Mouse (Mus musculus) ovary, adult 18-20 months (tissue): ENCODE measurements around the gene Slc27a3.
A peak's percentile ranks its signal among the peaks of the same experiment; 100 is the strongest.

ENCODE experiments used
- DNase-seq: peaks from one replicate; pipeline ENCODE4 v3.0.0; 2022; ENCODE audit warnings: low spot score, mixed read lengths

Slc27a3 gene

DNA sequence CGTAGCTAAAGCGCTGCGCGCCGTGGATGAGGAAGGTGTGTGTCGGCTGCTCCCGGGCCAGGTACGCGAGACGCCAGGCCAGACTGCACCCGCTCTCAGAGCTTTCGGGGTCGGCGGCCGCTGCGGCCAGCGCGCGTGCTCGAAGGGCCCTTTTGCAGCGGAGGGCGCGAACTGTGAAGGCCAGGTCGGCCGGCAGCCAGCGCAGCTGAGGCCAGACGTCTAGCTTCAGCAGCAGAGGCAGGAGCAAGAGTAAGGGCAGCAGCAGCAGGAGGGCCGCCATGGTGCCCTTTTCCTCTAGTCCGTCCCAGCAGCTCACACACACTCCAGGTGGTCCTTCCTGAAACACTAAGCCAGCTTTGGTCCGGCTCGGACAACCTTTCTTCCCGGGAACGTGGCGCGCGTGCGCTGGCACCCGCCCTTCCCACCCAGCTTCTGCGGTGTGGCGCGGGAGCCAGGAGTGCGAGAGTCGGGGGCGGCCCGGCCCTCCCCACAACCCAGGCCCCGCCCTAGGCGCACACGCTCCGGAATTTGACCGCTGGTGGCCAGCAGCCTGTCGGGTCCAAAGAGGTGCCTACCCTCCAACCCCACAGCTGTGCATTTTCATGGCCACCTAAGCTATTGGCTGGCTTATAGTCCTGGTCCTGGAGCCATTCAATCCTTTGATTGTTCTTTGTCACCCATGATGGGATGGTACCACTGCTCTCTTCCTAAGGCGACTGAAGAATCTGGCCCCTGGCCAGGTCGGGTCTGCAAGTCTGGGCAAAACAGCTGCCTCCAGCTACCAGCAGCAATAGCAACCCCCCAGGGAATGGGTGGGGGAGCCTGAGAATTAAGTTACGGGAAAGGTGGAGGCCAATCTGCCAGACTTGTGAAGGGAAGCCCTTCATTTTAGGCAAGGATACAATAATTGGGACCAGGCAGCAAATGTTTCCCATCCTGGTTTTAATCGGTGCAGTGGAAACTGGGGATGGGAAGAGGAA, at the start of gene Slc27a3:
Slc27a3 (minus strand) TSS at position 428 of the 980 bp plus-strand sequence.
- peak; percentile 38 for DNase-seq

DNA sequence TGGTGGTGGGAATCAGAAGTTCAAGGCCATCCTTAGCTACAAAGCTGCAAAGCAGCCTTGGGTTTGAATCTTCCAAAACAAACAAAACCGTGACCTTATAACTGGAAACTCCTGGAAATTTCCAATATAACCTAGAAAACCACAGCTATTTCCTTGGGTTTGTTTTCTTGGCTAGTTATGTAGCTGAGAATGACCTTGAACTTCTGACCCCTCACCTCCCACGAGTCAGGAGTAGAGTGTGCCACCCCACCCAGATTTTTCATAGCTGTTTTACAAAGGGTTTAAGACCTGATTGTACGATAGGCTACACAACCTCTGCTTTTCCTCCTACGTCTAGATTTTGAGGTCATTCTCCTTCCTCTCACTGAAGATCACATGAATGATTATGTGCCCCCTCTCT, 47.4 kb upstream of the Slc27a3 start:
- DNase-seq = no peak

DNA sequence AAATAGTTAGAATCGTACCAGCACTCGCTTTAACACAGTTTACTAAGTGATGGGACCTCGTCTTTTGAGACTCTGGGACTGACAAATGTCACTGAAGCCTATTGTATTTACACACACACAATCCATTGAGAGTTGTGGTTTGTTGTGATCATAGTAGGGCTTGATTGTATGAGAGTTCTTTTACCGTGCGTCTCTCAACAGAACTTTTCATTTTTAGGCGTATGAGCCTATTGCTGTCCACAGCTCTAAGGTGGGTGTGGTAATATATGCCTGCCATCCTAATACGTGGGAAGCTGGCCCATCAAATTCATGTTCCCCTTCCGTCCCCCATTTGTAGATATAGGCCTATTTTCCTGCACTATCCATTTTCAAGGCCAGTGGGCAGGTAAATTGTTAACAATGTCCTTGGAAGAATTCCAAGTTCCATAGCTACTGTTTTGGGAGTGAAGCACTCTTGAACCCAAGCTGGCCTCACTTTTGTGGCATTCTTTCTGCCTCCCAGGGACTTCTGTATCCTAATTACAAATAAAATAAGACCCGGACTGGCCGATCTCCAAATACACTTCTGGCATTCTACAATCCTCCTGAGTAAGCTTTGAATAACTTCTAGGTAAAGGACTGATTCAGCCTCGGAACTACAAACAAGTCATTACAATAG, 44.5 kb upstream of the Slc27a3 start:
- DNase-seq = no peak

DNA sequence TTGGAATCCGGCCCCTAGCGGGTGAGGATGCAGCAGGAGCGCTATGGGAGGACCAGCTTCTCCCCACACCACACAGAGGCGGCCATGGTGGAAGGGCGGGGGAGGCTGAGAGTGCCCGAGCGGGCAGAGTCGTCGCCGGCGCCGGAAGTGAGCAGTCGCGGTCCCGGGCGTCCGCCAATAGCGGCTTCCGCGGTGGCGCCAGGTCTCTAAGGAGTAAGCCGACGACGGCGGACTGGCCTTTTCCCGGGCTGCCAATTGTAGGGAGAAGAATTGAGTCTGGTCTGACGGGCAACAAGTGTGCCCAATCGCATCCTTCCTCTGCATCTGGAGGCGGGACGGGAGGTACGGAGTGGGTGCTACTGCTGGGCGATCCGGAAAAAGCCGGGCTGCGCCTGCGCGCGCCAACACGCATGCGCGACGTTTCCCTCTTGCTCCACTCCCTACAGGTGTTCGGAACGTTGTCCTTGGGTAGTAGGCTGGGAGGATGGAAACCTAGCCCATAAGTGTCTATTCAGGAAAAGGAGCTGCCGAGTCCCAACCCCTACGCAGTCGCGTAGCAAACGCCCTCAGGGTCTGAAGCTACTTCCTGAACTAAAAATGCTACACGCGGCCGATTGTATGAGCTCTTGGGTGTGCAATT, 43.8 kb upstream of the Slc27a3 start, which contains the start of gene Ints3:
Ints3 (minus strand) TSS at position 242 of the 640 bp plus-strand sequence.
- peak; percentile 100 for DNase-seq

DNA sequence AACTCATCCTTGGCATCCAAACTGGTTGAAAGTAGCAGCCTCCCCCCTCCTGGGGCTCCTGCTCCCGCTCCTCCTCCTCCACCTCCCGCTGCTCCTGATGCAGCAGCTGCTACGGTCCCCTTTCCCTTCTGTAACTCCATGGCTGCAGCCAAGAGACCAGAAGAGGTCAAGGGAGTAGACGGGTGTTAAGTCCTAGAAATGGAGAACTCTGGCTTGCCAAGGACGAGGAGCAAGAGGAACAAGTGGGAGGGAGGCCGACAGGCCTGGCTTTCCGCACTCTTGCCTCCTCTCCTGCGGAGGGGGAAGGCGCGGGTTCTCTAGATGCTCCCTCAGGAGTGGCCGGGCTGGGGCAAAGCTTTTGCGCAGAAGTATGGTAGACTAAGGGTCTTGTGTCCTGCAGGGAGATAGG, 43.1 kb upstream of the Slc27a3 start:
- DNase-seq = peak; percentile 58

DNA sequence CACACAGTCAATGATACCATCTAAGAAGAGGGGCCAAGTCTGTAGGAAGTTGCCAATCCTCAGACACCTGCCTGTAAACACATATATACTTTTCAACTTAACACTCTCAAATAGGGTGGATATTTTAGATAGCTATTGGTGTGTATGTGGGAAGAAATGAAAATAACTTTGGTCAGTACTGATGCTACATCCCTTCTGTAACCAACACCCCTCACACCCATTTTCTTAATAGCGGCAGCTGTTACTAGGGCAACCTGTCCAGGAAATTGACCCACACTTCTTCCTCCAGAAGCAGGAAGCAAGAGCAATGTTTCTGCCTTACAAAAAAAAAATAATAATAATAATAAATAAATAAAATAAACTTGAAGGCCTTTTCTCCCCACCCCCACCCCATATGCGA, 42.6 kb upstream of the Slc27a3 start:
- DNase-seq = no peak

DNA sequence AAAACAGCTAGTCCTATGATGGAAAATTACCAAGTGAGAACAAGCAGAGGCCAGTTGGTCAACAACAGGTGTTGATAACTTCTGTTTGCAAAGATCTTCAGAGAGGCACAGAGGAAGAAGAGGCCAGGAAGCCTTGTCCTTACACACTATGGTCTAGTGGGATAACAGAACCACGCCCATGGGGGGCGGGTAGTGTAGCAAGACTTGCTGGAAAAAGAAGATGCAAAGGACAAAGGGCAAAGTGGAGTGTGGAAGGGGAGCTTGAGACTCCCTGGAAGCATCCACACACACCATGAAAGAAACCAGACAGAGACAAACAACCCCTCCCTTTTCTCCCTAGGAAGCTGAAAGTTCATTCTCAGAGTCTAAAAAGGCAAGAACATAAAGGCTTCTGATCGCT, 39.8 kb upstream of the Slc27a3 start:
- DNase-seq = no peak

DNA sequence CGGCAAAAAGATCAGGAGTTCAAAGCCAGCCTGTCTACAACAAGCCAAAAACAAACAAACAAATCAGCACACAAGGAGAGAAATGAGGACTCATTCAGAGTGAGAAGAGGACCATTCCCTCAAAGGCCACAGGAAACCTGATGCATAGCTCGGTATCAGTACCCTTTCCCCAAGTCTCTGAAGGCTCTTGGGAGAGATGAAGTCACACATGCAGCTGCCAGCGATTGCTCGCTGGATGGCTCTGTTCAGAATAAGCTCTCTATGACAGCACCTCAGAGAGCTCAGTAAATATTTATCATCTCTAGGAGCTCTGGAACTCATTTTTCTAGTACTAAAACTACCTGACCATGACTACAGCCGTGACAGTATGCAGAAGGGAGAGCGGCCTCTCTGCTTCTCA, 38.4 kb upstream of the Slc27a3 start:
- DNase-seq = no peak

DNA sequence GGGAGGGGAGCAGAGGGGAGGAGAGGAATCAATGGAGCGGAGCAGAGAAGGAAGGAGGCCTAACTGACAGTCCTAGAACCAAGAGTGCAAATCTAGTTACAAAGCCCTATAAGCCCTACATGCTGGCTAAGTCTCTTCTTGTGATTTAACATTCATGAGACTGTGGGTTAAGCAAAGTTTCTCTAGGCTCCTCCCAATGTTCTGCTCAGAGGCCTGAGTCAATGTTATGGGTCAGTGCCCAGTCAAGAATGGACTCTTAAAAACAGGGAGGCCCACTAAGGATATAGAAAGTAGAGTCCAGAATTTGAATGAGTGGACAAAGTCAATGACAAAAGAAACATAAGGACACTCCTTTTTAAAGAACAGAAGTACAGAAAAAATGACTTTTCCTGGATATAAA, 37.8 kb upstream of the Slc27a3 start:
- DNase-seq = no peak

DNA sequence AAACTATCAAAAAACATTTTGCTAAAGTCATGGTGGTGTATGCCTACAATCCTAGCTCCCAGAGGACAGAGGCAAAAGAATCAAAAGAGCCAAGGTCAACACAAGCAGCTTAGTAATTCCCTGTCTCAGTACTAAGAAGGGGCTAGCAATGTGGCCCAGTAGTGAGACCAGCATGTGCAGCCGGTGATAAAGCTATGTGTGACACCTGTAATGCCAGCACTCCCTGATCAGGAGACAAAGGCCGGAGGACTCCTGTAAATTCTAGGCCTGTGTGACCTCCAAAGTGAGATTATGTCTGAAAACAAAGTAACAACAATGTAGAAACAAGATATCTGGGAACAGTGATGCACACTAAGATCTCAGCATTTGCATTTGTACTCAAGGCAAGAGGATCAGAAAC, 35.8 kb upstream of the Slc27a3 start:
- no peak for DNase-seq

DNA sequence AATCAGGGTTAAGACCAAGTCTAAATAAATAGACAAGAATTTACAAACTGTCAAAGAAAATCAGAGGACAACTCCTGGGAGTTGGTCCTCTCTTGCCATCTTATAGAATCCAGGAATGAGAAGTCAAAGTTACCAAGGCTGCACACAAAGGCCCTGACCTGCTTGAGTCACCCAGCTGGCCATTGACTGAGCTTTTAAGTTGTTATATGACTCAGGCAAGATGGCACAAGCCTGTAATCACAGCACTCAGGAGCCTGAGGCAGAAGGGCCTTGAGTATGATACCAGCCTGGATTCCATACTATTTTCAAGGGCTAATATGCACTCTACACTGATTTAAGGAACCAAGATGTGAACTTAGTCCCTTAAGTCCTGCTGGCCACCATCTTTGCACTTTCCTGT, 33.8 kb upstream of the Slc27a3 start:
- DNase-seq = no peak

DNA sequence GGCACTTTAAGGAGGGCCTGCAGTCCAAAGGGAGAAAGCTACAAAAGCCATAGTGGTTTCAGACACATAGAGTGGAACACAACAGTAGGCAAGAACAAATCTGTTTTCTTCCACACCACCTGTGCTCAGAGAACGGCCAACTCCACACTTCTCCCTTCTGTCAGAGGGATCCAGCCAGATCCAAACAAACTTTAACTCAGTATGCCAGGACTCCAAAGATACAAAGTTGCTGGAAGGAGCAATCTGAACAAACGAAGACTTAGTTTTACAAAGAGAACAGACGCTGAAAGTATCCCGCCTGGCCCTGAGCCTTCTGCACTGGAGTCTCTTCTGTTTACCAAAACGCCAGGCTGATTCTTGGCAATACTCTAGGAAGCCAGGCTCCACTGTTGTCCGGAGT, 31.0 kb upstream of the Slc27a3 start:
- no peak for DNase-seq

DNA sequence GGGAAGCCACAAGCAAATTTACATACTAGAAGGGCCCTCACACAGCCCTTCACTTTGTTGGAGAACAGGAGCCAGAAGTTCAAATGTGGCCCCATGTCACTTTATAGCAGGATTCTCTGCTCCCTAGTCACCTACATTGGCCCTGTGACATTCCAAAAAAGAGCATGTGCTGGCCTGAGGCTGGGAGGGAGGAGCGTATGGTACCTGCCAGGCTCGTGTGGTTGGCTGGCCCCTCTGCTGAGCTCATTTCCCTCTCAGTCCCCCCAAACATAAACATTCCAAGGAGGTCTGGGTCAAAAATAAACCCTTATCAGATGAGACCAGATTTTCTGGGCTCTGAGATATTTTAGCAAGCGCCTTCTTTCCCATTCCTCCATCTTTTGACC, 23.3 kb upstream of the Slc27a3 start:
- no peak for DNase-seq

DNA sequence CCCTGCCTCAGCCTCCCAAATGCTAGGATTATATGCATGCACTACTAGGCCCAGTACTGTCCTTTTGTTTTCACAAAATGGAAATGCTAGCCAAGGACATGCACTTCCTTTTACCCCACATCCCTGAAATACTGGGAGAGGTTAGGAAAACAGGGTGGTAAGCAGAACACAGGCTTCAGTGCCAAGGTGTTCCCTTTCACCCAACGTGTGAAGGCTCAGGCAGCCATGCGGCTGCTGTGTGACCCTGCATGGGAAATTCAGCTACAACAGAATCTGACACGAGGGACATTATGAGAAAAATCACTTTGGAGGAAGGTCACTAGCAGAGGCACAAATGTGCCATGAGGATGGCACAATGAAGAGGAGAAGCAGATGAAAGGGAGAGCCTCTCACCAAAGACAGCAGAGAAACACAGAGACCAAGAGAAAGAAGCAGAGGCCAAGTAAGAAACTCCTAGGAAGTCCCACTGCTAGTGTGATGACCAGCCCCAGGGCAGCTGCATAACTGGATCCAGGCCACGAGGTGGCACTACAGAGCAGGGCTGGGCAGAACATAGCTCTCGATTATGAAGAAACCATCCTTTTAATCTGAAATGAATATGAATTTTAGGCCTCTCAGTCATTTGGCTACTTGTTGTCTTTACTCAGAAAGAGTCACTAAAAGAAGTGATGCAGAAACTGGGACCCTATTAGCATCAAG, 22.7 kb upstream of the Slc27a3 start:
- DNase-seq = peak; percentile 61

DNA sequence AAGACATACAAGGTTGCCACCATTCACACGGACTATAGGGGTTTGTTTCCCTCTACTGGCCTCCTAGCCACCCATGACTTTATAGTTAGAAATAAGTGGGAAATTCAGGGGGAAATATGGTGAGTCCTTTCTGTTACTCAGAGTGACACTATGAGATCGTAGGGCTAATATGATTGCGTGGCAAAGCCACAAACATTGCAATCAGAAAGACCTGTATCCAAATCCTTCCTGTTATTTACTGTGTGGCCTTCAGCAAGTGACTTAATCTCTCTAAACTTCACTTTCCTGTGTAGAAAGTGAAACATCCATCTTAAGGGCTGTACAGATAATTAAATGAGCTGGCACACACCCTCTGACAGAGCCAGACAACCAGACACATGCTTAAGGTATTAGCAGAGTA, 19.0 kb upstream of the Slc27a3 start:
- DNase-seq = no peak

DNA sequence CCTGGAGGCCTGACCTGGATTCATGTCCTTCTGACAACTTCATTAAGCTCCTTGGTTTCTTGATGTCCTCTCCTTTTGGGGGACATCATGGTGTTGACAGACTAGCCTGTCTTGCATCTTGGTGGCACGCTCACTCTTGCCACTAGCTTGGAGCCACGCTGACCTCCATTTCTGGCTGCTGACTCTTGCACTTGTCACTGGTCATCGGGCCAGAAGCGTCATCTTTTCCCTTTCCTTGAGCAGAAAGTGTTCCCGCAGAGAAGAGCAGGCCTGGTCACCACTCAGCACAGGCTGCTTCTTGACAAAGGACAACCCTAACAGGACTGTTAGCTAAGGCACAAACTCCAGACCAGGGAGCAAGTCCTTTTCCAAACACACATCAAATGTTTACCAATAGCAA, 16.7 kb upstream of the Slc27a3 start:
- DNase-seq = no peak

DNA sequence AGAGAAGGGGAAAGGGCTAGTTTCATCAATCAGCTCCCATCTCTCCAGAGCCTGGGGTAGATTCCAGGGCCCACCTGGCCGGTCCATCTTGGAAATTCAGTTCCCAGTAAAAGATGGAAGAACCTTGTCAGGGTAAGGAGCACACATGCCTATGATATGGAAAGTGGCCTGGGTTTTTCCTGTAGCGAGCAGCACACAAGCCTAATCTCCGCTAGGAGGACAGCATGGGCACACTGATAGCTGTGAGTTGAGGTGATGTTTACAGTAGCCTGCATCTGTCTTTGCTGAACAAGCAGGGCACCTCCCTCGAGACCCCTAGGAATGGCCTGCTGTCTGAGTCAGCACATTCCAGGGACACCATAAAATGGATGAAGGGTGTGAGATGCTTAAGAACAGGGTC, 14.9 kb upstream of the Slc27a3 start:
- no peak for DNase-seq

DNA sequence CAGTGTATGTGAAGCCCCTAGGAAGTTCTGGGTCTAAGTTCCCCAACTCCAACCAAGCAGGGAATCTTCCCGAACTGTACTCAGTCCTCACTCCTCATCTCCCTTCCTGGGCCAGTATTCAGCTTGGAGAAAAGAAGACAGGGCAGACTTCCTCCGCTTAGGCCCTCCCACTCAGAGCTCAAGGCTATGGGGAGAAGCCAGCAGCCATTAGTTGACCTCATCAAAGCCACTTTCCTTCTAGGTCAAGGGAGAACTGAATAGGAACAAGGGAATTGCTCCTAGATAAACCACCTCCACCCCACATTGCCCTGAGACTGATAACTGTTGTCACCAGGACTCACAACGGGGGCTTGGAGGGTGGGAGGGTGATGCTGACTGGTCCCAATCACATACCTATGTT, 14.4 kb upstream of the Slc27a3 start:
- peak; percentile 58 for DNase-seq

DNA sequence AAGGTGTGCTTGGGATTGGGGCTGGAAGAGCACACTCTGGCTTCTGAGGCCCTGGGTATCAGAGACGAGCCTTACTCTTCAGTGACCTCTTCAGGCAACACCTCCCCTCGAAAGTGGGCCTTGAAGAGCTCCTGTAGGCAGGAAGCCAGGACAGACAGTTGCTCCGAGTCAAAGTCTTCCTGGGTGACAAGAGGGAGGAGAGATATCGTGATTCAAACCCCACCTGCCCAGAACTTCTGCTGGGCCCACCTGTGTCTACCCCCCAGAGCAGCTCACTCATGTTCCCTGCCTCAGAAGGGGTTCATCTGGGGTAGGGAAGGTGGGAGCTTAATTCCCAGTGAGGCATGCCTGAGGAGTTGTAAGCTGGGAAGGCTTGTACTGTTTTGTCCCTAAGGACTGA, 11.3 kb upstream of the Slc27a3 start:
- DNase-seq = no peak

DNA sequence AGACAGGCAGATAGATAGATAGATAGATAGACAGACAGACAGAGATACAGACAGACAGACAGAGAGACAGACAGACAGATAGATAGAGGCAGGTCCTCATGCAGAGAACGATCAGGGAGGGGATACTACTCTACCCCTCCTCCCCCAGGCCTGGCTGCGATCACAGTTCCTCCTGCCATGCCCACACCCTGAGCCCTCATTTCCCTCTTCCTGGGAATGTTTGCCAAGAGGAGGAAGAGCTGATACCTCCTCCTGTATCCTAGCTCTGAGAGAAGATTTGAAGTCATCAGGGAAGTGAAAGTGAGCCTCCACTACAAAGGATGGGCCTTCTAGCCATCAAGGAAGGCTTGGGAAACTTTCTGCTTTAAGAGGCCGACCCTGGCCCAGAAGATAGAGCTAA, 5.9 kb upstream of the Slc27a3 start:
- no peak for DNase-seq

DNA sequence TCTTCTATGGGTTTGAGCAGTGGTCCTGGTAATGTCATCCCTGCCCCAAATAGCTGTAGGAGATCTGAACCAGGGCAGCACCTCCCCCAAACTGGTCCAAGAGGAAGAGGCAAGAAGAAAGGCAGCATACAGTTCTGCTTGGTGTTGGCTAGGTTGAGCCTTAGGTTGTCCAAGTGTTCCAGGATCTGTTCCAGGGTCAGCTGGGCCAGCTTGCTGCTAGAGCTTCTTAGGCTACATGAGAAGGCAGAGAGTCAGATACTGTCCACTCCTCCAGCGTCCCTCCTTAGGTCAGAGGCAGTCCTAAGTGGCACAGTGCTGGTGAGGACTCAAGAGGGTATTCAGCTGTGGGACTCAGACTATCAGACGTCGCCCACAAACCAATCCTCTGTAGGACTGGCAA, 2.9 kb upstream of the Slc27a3 start:
- DNase-seq = no peak

DNA sequence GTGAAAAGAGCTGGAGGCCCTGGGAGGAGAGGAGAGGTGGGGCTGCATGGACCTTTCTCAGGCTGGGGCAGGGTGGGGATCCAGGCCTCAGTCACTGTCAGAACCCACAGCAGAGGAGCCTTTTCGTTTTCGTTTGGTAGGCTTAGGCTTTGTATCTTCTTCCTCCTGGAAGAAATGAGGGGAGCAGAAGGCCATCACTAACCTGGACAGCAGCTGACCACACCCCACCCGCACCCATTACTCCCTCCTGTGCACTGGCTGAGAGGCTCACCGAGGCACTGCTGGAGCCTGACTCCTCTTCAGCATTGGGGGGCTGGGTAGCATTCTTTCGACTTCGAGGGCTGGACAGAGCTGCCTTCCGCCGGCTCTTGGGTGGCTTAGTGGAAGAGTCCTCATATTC, 2.2 kb upstream of the Slc27a3 start:
- DNase-seq = no peak
